Mouse (Mus musculus) c-Kit-positive CD71-positive TER-119-positive erythroid progenitor cells, embryonic 14.5 days (primary cell): ENCODE data around the gene Aoc2.
"Not testable (repeated sequence)": the region's sequence is repeated elsewhere in the genome, so short reads cannot be mapped to it uniquely, and the experiment has no call there.

Experiments used
- DNase-seq: peaks from one replicate; pipeline ENCODE4 v3.0.0-alpha.2; 2013; ENCODE audit warnings: low spot score

Aoc2 gene

GRCm38 (mm10) chr11:101315665-101316500 is 9.0 kb upstream of the Aoc2 start, which contains the start of gene Psme3:
Gene Psme3 (plus strand): TSS chr11:101316213.
- peak; percentile 94 for DNase-seq

DNA sequence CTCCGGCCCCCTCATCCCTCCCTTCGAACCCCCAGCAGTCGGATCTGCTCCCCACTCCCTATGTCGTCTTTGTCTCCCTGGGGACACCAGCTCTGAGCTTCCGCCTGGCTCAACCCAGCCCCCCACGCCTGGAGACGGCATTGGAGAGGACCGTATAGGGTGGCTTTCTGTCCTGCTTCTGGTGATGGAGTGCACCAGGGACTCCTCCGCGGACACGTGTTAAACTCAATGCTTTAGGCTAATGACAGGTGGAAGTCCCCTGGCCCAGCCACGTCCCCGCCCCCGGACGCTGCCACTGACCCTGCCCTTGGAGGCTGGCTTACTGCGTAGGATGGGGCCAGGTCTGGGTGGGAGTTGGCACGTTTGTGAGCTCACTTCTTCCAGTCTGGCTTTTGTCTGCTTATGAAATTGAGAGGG is 8.4 kb upstream of the Aoc2 start:
- DNase-seq: peak; percentile 50

GRCm38 (mm10) chr11:101323609-101324008 is 1.3 kb upstream of the Aoc2 start:
- peak; percentile 39 for DNase-seq

DNA sequence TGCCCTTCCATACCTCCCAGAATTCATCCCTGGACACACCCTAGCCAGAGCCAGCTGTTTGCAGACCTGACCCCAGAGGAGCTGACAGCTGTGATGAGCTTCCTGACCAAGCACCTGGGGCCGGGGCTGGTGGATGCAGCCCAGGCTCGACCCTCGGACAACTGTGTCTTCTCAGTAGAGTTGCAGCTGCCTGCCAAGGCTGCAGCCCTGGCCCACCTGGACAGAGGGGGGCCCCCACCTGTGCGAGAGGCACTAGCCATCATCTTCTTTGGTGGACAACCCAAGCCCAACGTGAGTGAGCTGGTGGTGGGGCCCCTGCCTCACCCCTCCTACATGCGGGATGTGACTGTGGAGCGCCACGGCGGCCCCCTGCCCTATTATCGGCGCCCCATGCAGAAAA is 338 bp downstream of the Aoc2 start:
- DNase-seq: not testable (repeated sequence)

- DNase-seq: no peak
These were observed 1.3 kb downstream of the Aoc2 start for GRCm38 (mm10) chr11:101326147-101326546.

DNA sequence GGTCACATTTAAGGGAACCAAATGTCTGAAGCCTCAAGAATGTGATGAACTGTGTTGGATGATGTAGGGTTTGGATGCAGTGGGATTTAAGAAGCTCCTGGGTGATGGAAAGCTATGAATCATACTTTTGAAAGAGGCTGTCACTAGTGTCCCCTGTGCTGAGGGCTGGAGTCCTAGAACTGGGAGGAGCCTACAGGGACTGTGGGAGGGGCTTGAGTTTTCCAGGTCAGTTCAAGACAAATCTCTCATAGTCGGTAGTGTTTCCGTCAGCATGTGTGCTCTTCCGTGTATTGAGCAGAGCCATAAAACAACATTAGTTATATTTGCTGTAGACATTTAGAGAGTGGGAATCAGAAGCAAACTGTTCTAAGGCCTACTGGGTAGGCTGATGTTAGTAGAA is 2.4 kb downstream of the Aoc2 start:
- DNase-seq: no peak

- DNase-seq: no peak
These were observed 4.2 kb downstream of the Aoc2 start for GRCm38 (mm10) chr11:101328941-101329635.

DNA sequence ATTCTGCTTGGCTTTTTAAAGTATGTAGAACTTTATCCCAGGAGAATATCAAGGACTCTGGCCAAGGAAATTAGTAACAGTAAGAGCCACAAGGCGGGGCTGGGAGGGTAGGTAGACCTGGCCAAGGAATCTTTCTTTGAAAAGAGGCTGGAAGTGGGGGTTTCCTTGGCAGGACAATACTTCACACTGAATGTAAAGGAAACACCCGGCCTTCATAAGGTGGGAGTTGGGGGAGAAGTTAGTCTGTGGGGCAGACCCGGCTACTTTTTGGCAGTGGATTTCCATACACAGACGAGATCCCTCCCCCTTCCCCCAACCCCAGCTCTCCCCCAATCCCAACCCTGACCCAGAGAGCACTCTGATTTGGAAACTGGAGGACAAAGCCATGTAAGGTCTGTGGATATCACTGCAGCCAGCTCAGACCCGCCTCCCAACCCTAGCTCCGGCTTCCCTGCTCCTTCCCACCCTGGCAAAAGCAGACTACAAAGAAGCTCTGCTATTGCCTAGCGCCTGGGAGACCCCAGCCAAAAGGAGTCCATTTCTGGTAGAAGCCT is 5.6 kb downstream of the Aoc2 start, which contains the start of gene Aoc3:
Gene Aoc3 (plus strand): TSS at position 235 of the 554 bp plus-strand sequence.
- no peak for DNase-seq

DNA sequence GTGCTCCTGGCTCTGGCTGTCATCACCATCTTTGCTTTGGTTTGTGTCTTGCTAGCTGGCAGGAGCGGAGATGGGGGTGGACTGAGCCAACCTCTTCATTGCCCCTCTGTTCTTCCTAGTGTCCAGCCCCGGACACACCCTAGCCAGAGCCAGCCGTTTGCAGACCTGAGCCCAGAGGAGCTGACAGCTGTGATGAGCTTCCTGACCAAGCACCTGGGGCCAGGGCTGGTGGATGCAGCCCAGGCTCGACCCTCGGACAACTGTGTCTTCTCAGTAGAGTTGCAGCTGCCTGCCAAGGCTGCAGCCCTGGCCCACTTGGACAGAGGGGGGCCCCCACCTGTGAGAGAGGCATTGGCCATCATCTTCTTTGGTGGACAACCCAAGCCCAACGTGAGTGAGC is 6.1 kb downstream of the Aoc2 start:
- DNase-seq: not testable (repeated sequence)

- no peak for DNase-seq
These were observed 7.7 kb downstream of the Aoc2 start for GRCm38 (mm10) chr11:101332537-101332936.

DNA sequence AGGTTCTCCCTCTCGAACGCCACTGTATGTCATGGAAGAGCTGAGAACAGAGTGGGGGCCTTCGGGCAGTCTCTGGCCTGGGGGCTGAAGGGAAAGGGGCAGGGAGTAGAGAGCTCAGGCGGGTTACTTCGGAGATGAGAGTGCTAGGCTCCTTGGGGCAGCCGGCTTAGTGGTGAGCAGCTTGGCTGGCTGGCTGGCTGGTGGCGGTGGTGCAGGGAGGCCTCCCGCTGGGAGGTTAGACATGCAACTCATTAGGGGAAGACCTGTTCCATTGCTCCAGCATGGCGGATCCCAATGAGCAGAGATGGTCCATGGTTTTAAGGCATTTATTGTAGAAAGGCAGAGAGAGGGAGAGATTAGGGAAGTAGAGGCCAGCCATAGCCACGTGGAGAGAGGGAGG is 9.2 kb downstream of the Aoc2 start:
- DNase-seq: no peak

DNA sequence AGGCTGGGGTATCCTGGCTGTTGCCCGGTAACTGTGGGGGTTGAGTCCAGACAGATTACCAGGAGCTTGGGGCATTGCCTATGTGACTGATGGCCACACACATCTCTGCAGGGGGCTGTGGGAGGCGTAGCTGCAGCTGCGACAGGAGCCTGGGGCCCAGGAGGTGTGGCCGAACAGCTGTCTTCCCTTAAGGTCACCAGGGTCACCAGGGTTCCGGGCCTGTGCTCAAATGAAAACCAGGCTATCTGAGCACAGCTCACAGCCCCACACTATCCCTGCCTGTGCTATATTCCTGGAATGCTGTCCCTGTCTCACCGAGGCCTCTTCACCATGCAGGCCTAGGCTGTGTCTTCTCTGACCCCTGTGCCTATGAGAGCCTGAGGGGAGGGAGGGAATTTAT is 9.7 kb downstream of the Aoc2 start:
- no peak for DNase-seq

DNA sequence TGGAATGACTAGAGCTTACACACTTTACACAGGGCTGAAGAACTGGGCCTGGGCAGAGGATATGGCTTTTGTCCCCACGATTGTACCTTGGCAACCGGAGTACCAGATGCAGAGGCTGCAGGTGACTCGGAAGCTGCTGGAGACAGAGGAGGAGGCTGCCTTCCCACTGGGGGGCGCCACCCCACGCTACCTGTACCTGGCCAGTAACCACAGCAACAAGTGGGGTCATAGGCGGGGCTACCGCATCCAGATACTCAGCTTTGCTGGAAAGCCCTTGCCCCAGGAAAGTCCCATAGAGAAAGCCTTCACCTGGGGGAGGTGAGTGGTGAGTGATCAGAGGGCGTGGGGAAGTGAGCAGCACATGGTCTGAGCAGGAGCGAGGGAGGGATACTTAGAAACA is 10.8 kb downstream of the Aoc2 start:
- DNase-seq: no peak

DNA sequence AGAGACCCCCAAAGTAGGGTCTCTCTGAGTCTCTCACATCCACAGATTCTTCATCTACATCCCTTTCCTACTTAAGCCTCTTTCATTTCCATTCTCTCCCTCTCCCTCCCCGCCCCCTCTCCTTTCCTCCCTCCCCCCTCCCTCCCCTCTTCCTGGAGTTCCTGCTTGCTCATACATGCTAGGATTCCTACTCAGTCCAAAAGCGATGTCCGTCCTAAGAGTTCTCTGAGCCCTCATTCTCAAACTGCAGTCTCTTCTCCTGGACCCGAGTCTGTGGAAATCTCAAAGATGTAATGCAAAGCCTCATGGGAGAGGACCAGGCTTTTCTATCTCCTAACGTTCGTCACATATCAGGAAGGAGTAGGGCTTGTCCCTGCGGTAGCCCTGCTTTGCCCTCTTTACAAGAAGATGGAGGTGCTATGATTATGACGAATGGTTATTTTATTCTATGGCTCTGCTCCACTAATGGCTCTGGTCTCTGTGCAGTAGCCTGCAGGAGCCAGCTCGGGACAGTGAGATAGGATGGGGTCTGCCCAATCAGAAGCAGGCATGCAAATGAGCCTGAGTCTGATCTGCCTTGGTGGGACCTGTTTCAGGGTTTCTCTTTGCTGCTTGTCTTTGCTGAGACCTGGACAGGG is 13.4 kb downstream of the Aoc2 start:
- peak; percentile 66 for DNase-seq

DNA sequence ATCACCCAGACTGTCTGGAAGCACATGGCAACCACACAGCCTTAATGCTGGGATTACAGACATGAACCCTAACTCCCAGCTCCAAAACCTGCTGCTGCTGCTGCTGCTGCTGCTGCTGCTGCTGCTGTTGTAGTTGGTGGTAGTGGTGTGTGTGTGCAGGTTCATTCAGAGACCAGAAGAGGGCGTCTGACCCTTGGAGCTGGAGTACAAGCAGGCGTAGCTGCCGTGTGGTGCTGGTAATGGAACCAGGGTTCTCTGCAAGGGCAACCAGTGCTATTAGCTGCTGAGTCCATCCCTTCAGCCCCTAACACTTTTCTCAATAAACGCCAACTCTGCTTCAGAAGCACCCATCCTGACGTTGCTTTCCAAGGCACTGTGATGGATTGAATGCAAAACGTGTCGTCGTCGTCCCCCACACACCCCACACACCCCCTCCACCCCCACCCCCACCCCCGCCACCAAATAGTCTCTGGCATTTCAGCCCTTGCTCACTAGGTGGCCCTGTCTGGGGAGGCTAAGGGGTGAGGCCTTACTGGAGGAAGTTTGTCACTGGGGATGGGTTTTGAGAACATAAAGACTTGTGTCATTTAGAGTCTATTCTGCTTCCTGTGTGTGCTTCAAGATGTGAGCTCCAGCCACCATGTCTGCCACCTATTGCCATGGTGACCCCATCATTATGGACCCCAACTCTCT is 22.4 kb downstream of the Aoc2 start:
- no peak for DNase-seq

DNA sequence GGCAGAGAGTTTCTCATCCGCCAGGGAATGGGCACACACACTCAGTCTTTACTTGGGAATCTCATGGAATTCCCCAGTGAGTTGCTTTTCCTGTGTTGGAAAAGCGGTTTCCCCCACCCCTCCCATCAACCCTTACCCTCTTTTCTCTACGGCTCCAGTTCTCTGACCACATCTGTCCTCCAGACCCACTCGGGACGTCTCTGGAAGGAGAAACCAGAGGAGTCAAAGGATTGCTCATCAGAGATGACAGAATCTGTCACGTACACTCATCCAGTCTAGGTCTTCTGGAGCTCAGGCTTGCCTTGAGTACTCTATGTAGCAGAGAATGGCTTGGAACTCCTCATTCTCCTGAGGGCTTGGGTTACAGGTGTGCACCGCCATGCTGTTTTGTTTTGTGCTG is 23.9 kb downstream of the Aoc2 start:
- no peak for DNase-seq

DNA sequence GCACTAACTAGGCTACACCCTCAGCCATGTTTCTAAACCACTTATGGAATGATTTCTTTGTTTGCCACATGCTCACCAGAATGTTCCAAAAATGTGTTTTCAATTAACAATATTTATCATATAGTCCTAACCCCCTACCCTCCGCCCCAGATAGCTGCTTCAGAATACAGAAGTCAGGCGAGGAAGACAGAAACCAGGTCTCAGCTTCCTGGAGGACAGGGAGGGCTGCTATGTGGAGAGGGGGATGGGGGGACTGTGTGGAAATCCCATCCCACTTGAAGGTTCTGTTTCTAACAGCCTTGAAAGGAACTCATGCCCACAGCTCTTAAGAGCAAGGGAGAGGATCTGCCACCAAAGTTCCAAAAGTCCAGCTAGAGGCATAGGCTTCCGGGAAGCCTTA is 24.4 kb downstream of the Aoc2 start:
- DNase-seq: no peak

DNA sequence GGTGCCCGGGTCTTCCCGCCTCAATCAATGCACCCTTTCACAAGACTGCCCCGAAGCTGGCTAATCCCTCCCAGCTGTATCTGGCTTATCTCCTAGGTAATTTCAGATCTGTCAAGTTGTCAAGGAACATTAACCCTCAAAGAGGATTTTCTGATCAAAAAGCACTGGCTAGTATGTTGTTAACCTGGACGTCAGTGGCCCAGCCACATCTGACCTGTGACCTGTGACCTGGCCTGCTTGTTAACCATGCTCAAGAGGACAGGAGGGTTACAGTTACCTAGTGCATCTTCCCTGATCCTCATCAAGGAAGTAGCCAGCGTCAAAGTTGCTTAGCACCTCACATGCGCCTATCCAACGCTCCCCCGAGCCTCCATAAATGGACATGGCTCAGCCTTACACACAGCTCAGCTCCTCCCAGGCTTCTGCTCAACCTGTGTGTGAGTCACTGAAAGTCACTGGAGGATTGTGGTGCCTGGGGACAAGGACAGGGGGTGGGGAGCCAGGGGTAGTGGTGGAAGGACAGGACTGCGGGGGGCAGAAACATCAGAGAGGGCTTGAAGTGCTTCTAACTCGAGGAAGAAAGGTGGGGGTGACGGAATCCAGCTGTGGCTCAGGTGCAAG is 26.3 kb downstream of the Aoc2 start:
- no peak for DNase-seq

DNA sequence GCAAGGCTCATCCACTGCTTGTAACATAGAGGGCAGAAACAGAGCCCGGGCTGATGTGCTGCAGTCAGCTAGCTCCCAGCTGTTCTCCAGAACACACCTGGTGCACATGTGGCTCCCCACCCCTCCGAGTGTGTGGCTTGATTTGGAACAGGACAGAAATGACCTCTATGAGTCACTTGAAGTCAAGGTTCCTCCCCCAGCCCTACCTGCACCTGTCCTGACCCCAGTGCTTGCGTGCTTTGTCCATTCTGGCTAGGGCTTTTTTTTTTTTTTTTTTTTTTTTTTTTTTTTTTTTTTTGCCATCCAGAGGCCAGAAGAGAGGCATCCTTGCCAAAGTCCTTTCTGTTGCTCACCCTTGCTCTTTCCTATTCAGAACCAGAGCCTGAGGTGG is 26.9 kb downstream of the Aoc2 start:
- DNase-seq: no peak

GRCm38 (mm10) chr11:101353436-101353835 is 28.6 kb downstream of the Aoc2 start:
- DNase-seq: no peak

DNA sequence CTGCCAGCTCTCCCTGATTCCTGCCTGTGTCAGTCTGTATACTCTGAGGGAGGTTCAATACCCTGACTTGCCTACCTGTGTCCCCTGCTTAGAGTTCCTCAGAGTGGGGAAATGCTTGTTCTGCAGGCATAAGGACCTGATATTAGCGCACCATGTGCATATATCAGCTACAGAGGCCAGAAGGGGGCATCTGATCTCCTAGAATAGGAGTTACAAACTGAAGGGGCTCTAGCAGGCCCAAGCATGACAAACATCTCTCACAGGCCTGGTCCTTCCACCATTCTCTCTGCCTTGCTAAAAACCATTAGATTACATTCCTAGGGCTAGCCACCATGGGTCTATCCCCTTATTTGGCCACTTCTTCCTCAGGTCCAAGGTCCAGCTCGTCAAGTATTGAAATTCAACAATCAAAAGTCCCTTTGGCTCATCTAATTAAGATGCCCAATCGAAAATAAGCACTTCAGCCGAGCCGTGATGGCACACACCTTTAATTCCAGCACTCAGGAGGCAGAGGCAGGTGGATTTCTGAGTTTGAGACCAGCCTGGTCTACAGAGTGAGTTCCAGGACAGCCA is 29.7 kb downstream of the Aoc2 start:
- no peak for DNase-seq
